Mouse (Mus musculus) small intestine, adult 2 months (tissue): ENCODE data around the gene Metrnl.

Experiments used
- CTCF ChIP-seq: fragments of 200-500 bp; IDR thresholded peaks from 2 replicates; pipeline ENCODE4 v1.5.1; 2012; ENCODE audit warnings: low read depth, mild to moderate bottlenecking, control low read depth, inconsistent platforms, low read length, moderate library complexity, mixed read lengths; ENCODE audit not compliant: insufficient replicate concordance, insufficient read length; ENCODE audit errors: extremely low read depth
- POLR2A ChIP-seq: fragments of 200-500 bp; IDR thresholded peaks from 2 replicates; pipeline ENCODE4 v1.6.1; 2012; ENCODE audit warnings: low read depth, mild to moderate bottlenecking, control low read depth, inconsistent platforms, low read length, moderate library complexity

GRCm38 (mm10) chr11:121697271-121697670 lies 4.1 kb upstream of the Metrnl start:
- TF ChIP-seq CTCF (no peak), POLR2A (no peak)
